Mouse (Mus musculus) ES-E14 (cell line): Measurements from ENCODE around the gene Hdac4.

Experiments
- CHD2 ChIP-seq: IDR thresholded peaks from 2 replicates; pipeline ENCODE4 v1.6.1; 2014; ENCODE audit warnings: mild to moderate bottlenecking, low read depth, low read length, inconsistent platforms
- HCFC1 ChIP-seq: IDR thresholded peaks from 2 replicates; pipeline ENCODE4 v1.6.1; 2012; ENCODE audit warnings: low read length, inconsistent platforms, borderline replicate concordance; ENCODE audit not compliant: insufficient read depth
- MAFK ChIP-seq: IDR thresholded peaks from 2 replicates; pipeline ENCODE4 v1.6.1; 2014; ENCODE audit warnings: mild to moderate bottlenecking, low read depth, low read length, inconsistent platforms; ENCODE audit not compliant: insufficient read depth
- ZC3H11A ChIP-seq: IDR thresholded peaks from 2 replicates; pipeline ENCODE4 v1.6.1; 2012; ENCODE audit warnings: low read depth, mild to moderate bottlenecking, inconsistent platforms, low read length, borderline replicate concordance
- ZNF384 ChIP-seq: IDR thresholded peaks from 2 replicates; pipeline ENCODE4 v1.6.1; 2012; ENCODE audit warnings: low read depth, low read length, inconsistent platforms

DNA sequence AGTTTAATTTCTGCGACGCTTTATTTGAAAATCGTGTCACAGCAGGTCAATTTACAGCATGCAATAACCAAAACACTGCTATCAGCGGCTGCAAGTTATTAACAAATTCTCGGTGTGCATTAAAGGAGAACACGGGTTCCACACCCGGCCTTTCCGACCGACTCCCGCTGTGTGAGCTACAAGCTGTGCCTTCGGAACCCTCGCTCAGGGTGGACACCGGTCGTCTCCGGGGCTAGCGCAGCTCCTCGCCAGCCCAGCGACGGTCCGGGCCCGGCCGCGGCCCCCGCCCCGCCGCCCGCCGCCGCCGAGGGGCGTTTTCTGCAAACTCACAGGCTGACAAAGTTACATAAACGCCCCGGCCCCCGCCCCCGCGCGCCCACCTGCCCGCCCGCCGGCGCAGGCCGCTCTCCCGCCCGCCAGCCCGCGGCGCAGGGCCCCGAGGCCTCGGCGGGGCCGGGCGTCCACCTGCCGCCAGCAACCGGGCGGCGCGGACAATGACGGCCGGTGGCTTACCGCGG is 16.0 kb downstream of the Hdac4 start:
- no peak for TF ChIP-seq HCFC1
- no peak for TF ChIP-seq ZNF384
- TF ChIP-seq ZC3H11A, result no peak
- TF ChIP-seq MAFK, result no peak
- no peak for TF ChIP-seq CHD2
